Mouse (Mus musculus) MEL (cell line): ENCODE data around the gene Bloc1s5. TPM values are rescaled to one million over a fixed set of nuclear protein-coding genes. Genes with fewer than 3 reads are reported as not detected.
A peak's percentile ranks its signal among the peaks of the same experiment; 100 is the strongest.

Experiments used
- DNase-seq: peaks from one replicate; pipeline ENCODE4 v3.0.0; 2011; ENCODE audit warnings: low read depth, low spot score
- H3K27ac ChIP-seq: 2 replicates; pipeline ENCODE4 v1.5.1; 2012; ENCODE audit warnings: low read depth, mild to moderate bottlenecking, control low read depth, low read length, moderate library complexity; ENCODE audit not compliant: control insufficient read depth
- H3K27me3 ChIP-seq, 2 experiments: fragments of 150-350 bp in 1 of 2; sonication (generic) in 1 of 2; 2 replicates each; pipeline ENCODE4 v1.6.1; 2012; ENCODE audit warnings: low read length in 2 of 2, mild to moderate bottlenecking in 2 of 2, improper control_type of control experiment in 1 of 2, moderate library complexity in 1 of 2; ENCODE audit not compliant: insufficient read depth in 2 of 2, control insufficient read depth in 1 of 2
- H3K36me3 ChIP-seq, 2 experiments: 2 replicates each; pipeline ENCODE4 v1.6.1; 2012 to 2014; ENCODE audit warnings: low read length in 2 of 2, improper control_type of control experiment in 1 of 2, inconsistent platforms in 1 of 2, mild to moderate bottlenecking in 1 of 2; ENCODE audit not compliant: insufficient read depth in 2 of 2, control insufficient read depth in 1 of 2
- H3K4me1 ChIP-seq, 2 experiments: fragments of 150-350 bp in 1 of 2; sonication (generic) in 1 of 2; 2 replicates each; pipeline ENCODE4 v1.6.1; 2012; ENCODE audit warnings: low read length in 2 of 2, improper control_type of control experiment in 1 of 2, mild to moderate bottlenecking in 1 of 2; ENCODE audit not compliant: insufficient read depth in 2 of 2, control insufficient read depth in 1 of 2
- H3K4me3 ChIP-seq, 2 experiments: fragments of 150-350 bp in 1 of 2; sonication (generic) in 1 of 2; 2 replicates each; pipeline ENCODE4 v1.5.1; 2012; ENCODE audit warnings: low read depth in 2 of 2, low read length in 2 of 2, mild to moderate bottlenecking in 2 of 2, moderate library complexity in 2 of 2, control low read depth in 1 of 2, improper control_type of control experiment in 1 of 2; ENCODE audit not compliant: control insufficient read depth in 1 of 2, insufficient read depth in 1 of 2
- H3K79me2 ChIP-seq: 2 replicates; pipeline ENCODE4 v1.6.1; 2012; ENCODE audit warnings: mild to moderate bottlenecking, low read length, moderate library complexity; ENCODE audit not compliant: control insufficient read depth, poor library complexity, insufficient read depth
- H3K9ac ChIP-seq: 2 replicates; pipeline ENCODE4 v1.6.1; 2012; ENCODE audit warnings: low read depth, mild to moderate bottlenecking, control low read depth, low read length, moderate library complexity; ENCODE audit not compliant: control insufficient read depth, poor library complexity, severe bottlenecking
- H3K9me3 ChIP-seq: fragments of 150-350 bp; sonication (generic); replicated peaks from 2 replicates; pipeline ENCODE4 v1.6.1; 2012; ENCODE audit warnings: mild to moderate bottlenecking, low read length, improper control_type of control experiment, moderate library complexity; ENCODE audit not compliant: insufficient read depth
- BHLHE40 ChIP-seq: IDR thresholded peaks from 2 replicates; pipeline ENCODE4 v1.6.1; 2012; ENCODE audit warnings: low read depth, mild to moderate bottlenecking, inconsistent platforms, low read length, improper control_type of control experiment, borderline replicate concordance
- CHD1 ChIP-seq: IDR thresholded peaks from 2 replicates; pipeline ENCODE4 v1.6.1; 2012; ENCODE audit warnings: low read depth, mild to moderate bottlenecking, inconsistent platforms, low read length, improper control_type of control experiment
- CHD2 ChIP-seq: IDR thresholded peaks from 2 replicates; pipeline ENCODE4 v1.6.1; 2011; ENCODE audit warnings: low read length, improper control_type of control experiment
- CTCF ChIP-seq, 3 experiments: IDR thresholded peaks in 2 of 3; conservative IDR thresholded peaks in 1 of 3; 2 replicates each; pipeline ENCODE4 v1.5.1; 2011 to 2012; ENCODE audit warnings: low read length in 3 of 3, low read depth in 2 of 3, mild to moderate bottlenecking in 2 of 3, improper control_type of control experiment in 1 of 3, inconsistent platforms in 1 of 3, mixed read lengths in 1 of 3, moderate library complexity in 1 of 3; ENCODE audit not compliant: control insufficient read depth in 1 of 3, insufficient read depth in 1 of 3, poor library complexity in 1 of 3, severe bottlenecking in 1 of 3
- E2F4 ChIP-seq: IDR thresholded peaks from 2 replicates; pipeline ENCODE4 v1.6.1; 2011; ENCODE audit warnings: low read depth, low read length, improper control_type of control experiment, borderline replicate concordance
- ELF1 ChIP-seq: IDR thresholded peaks from 2 replicates; pipeline ENCODE4 v1.6.1; 2014; ENCODE audit warnings: low read depth, mild to moderate bottlenecking, inconsistent platforms, low read length, improper control_type of control experiment, moderate library complexity
- EP300 ChIP-seq, 2 experiments: IDR thresholded peaks; 2 replicates each; pipeline ENCODE4 v1.6.1; 2011; ENCODE audit warnings: improper control_type of control experiment in 2 of 2, low read length in 2 of 2, low read depth in 1 of 2, mild to moderate bottlenecking in 1 of 2
- GABPA ChIP-seq: IDR thresholded peaks from 2 replicates; pipeline ENCODE4 v1.6.1; 2012; ENCODE audit warnings: low read depth, mild to moderate bottlenecking, inconsistent platforms, low read length, improper control_type of control experiment, moderate library complexity
- JUND ChIP-seq: IDR thresholded peaks from 2 replicates; pipeline ENCODE4 v1.6.1; 2011; ENCODE audit warnings: low read depth, mild to moderate bottlenecking, improper control_type of control experiment, low read length
- KAT2A ChIP-seq: conservative IDR thresholded peaks from 2 replicates; pipeline ENCODE4 v1.6.1; 2012; ENCODE audit warnings: low read depth, low read length, improper control_type of control experiment, inconsistent platforms
- MAFK ChIP-seq: IDR thresholded peaks from 2 replicates; pipeline ENCODE4 v1.6.1; 2011; ENCODE audit warnings: low read depth, mild to moderate bottlenecking, low read length, improper control_type of control experiment, borderline replicate concordance
- MAZ ChIP-seq: IDR thresholded peaks from 2 replicates; pipeline ENCODE4 v1.6.1; 2012; ENCODE audit warnings: low read depth, mild to moderate bottlenecking, inconsistent platforms, low read length, improper control_type of control experiment
- MYB ChIP-seq: IDR thresholded peaks from 2 replicates; pipeline ENCODE4 v1.6.1; 2011; ENCODE audit warnings: mild to moderate bottlenecking, low read depth, low read length, improper control_type of control experiment
- NELFE ChIP-seq: IDR thresholded peaks from 2 replicates; pipeline ENCODE4 v1.6.1; 2011; ENCODE audit warnings: low read depth, low read length, improper control_type of control experiment
- NRF1 ChIP-seq: IDR thresholded peaks from 2 replicates; pipeline ENCODE4 v1.6.1; 2014; ENCODE audit warnings: low read depth, mild to moderate bottlenecking, inconsistent platforms, low read length, improper control_type of control experiment, moderate library complexity; ENCODE audit not compliant: poor library complexity, insufficient read depth, severe bottlenecking
- POLR2A ChIP-seq, 2 experiments: IDR thresholded peaks; 2 replicates each; pipeline ENCODE4 v1.6.1; 2011 to 2012; ENCODE audit warnings: low read length in 2 of 2, mild to moderate bottlenecking in 2 of 2, control low read depth in 1 of 2, improper control_type of control experiment in 1 of 2, low read depth in 1 of 2, moderate library complexity in 1 of 2; ENCODE audit not compliant: control insufficient read depth in 1 of 2, insufficient read depth in 1 of 2, poor library complexity in 1 of 2
- POLR2AphosphoS2 ChIP-seq: IDR thresholded peaks from 2 replicates; pipeline ENCODE4 v1.6.1; 2011; ENCODE audit warnings: low read length, improper control_type of control experiment
- POLR2AphosphoS5 ChIP-seq: IDR thresholded peaks from 2 replicates; pipeline ENCODE4 v1.6.1; 2012; ENCODE audit warnings: low read depth, borderline replicate concordance, mild to moderate bottlenecking, inconsistent platforms, low read length, moderate library complexity, mixed read lengths
- RAD21 ChIP-seq: IDR thresholded peaks from 2 replicates; pipeline ENCODE4 v1.6.1; 2011; ENCODE audit warnings: mild to moderate bottlenecking, low read depth, low read length, improper control_type of control experiment
- RCOR1 ChIP-seq: IDR thresholded peaks from 2 replicates; pipeline ENCODE4 v1.6.1; 2012; ENCODE audit warnings: low read depth, mild to moderate bottlenecking, inconsistent platforms, low read length, improper control_type of control experiment
- SIN3A ChIP-seq: IDR thresholded peaks from 2 replicates; pipeline ENCODE4 v1.6.1; 2012; ENCODE audit warnings: low read length, improper control_type of control experiment, inconsistent platforms
- SMC3 ChIP-seq: IDR thresholded peaks from 2 replicates; pipeline ENCODE4 v1.6.1; 2011; ENCODE audit warnings: low read depth, low read length, improper control_type of control experiment
- TBP ChIP-seq: IDR thresholded peaks from 2 replicates; pipeline ENCODE4 v1.8.0; 2011; ENCODE audit warnings: low read depth, low read length, improper control_type of control experiment
- TCF12 ChIP-seq: IDR thresholded peaks from 2 replicates; pipeline ENCODE4 v1.6.1; 2014; ENCODE audit warnings: low read depth, mild to moderate bottlenecking, inconsistent platforms, low read length, improper control_type of control experiment, moderate library complexity
- USF1 ChIP-seq: IDR thresholded peaks from 2 replicates; pipeline ENCODE4 v1.6.1; 2014; ENCODE audit warnings: low read depth, mild to moderate bottlenecking, inconsistent platforms, low read length, improper control_type of control experiment, moderate library complexity
- ZKSCAN1 ChIP-seq: IDR thresholded peaks from 2 replicates; pipeline ENCODE4 v1.6.1; 2012; ENCODE audit warnings: low read depth, mild to moderate bottlenecking, inconsistent platforms, low read length, improper control_type of control experiment, moderate library complexity
- ZMIZ1 ChIP-seq: IDR thresholded peaks from 2 replicates; pipeline ENCODE4 v1.6.1; 2012; ENCODE audit warnings: low read depth, mild to moderate bottlenecking, inconsistent platforms, low read length, improper control_type of control experiment, moderate library complexity
- polyA plus RNA-seq, 2 experiments: library from polyadenylated mRNA; stranded (reverse) in 1 of 2; unstranded in 1 of 2; fragments of >175 nt in 1 of 2; fragments of >200 nt in 1 of 2; gene quantifications; 2 replicates each; pipeline versions ENCODE4 v1.2.1 to v1.2.4; 2012; ENCODE audit warnings: low replicate concordance in 2 of 2, low read depth in 1 of 2; ENCODE audit not compliant: insufficient read length in 2 of 2, insufficient read depth in 1 of 2, missing spikeins in 1 of 2
- total RNA-seq: library from RNA; depleted of rRNA; stranded (reverse); fragments of 300-350 nt; gene quantifications from 2 replicates; pipeline ENCODE4 v1.2.3, GENCODE M21; 2012

Bloc1s5 gene
- total and polyA plus RNA-seq, 3 experiments = 12.3 to 16.2 TPM; not detected in 1

DNA sequence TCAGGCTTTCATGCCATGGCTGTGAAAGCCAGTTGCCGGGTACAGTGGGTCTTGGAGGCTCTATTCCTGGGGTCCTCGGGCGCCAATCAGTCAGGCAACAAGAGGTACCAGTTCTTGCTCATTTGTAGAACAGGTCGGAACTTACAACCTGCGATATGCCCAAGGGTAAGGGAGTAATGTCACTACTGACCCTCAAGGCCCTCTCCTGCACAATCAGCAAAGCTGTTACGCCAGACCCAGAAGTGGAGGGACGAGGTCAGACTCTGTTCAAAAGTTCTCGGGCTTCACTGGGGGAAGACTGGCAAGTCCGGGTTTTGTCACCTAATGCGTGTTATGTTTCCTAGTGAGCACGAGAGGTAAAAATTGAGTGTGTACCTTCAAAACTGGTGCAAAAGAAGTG is 34.1 kb downstream of the Bloc1s5 start:
- no peak overlapping the region for H3K4me3 ChIP-seq
- TF ChIP-seq POLR2AphosphoS5 = no peak
- no peak for TF ChIP-seq MAFK
- no peak for TF ChIP-seq POLR2A (IDR thresholded peaks at IDR 0.05; ENCODE audit: control insufficient read depth in 1 of 2, insufficient read depth in 1 of 2, low read depth in 1 of 2, low read length in 2 of 2, poor library complexity in 1 of 2)
- TF ChIP-seq RCOR1 = no peak
- no peak for TF ChIP-seq MAZ
- TF ChIP-seq ZKSCAN1 = no peak
- no peak for TF ChIP-seq POLR2AphosphoS2
- no peak for TF ChIP-seq MYB
- TF ChIP-seq USF1 = no peak
- no peak for TF ChIP-seq SIN3A
- no peak for TF ChIP-seq E2F4
- no peak for TF ChIP-seq CHD2
- no peak for DNase-seq

DNA sequence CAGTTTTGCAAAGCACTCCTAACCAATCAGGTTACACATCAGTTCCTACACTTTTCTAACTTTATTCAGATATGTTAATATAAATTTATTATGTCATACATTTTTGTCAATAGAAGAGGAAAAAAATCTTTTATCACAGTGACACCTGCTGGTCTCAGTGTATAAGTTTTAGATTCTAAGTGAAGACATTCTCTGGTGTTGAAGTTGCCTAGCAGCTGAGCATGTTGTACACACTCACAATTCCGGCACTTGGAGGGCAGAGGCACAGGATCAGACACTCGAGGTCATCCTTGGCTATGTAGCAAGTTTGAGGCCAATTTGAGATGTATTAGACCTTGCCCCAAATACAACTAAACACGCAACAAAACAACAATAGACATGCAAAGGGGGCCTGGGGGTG is 37.8 kb downstream of the Bloc1s5 start:
- Histone ChIP-seq H3K9ac (no peak overlapping the region), H3K9me3 (no peaks in the 10 kb centered on the region), H3K79me2 (no peaks in the 10 kb centered on the region), H3K27me3 (no peaks in the 10 kb centered on the region), H3K36me3 (no peaks in the 10 kb centered on the region), H3K4me3 (no peak overlapping the region), H3K4me1 (peaks cover 0 to 3% of the 10 kb centered on the region in 2 experiments; a peak in 1 of 4 replicates), H3K27ac (no peak overlapping the region)
- TF ChIP-seq CHD1 (no peak), NRF1 (no peak), POLR2AphosphoS5 (no peak), BHLHE40 (no peak), MAZ (no peak), ZMIZ1 (no peak), CTCF (IDR thresholded peaks at IDR 0.05 in 2 of 3, conservative IDR thresholded peaks at IDR 0.05 in 1 of 3; ENCODE audit: control insufficient read depth in 1 of 3, insufficient read depth in 1 of 3, low read depth in 2 of 3, low read length in 3 of 3, poor library complexity in 1 of 3, severe bottlenecking in 1 of 3) (peak in 2 of 3 experiments; percentile 16 to 50; a peak in 2 of 6 replicates), NELFE (no peak), POLR2AphosphoS2 (no peak), TCF12 (no peak), TBP (no peak), SIN3A (no peak), E2F4 (no peak), RAD21 (peak; percentile 47), EP300 (IDR thresholded peaks at IDR 0.05; ENCODE audit: low read depth in 1 of 2, low read length in 2 of 2) (no peak), ELF1 (no peak), RCOR1 (no peak), KAT2A (no peak), GABPA (no peak), USF1 (no peak), SMC3 (peak; percentile 43), JUND (no peak)
- DNase-seq = peak; percentile 30

More for the DNA sequence above, 34.1 kb downstream of the Bloc1s5 start:
- Histone ChIP-seq H3K9ac (no peak overlapping the region), H3K79me2 (no peaks in the 10 kb centered on the region), H3K9me3 (no peaks in the 10 kb centered on the region), H3K27ac (no peak overlapping the region), H3K36me3 (peaks cover 0 to 3% of the 10 kb centered on the region in 2 experiments; a peak in 1 of 4 replicates), H3K27me3 (no peaks in the 10 kb centered on the region), H3K4me1 (no peaks in the 10 kb centered on the region)
